Mouse (Mus musculus) small intestine, adult 2 months (tissue): ENCODE measurements around the gene Atrn. TPM values are rescaled to one million over a fixed set of nuclear protein-coding genes. Genes with fewer than 3 reads are reported as not detected.

Experiments used
- H3K27ac ChIP-seq: fragments of 200-500 bp; 2 replicates; pipeline ENCODE4 v1.5.1; 2012; ENCODE audit warnings: low read depth, low read length, control low read depth, inconsistent platforms; ENCODE audit not compliant: insufficient read depth
- H3K27me3 ChIP-seq: fragments of 200-500 bp; 2 replicates; pipeline ENCODE4 v1.6.1; 2012; ENCODE audit warnings: mild to moderate bottlenecking, moderate library complexity, low read length, inconsistent platforms; ENCODE audit not compliant: control insufficient read depth, insufficient read depth
- H3K36me3 ChIP-seq: fragments of 200-500 bp; 2 replicates; pipeline ENCODE4 v1.6.1; 2012; ENCODE audit warnings: mild to moderate bottlenecking, low read length, control low read depth, inconsistent platforms; ENCODE audit not compliant: control insufficient read depth, insufficient read depth
- H3K4me1 ChIP-seq: fragments of 200-500 bp; 2 replicates; pipeline ENCODE4 v1.6.1; 2012; ENCODE audit warnings: low read length, inconsistent platforms, mixed read lengths; ENCODE audit not compliant: control insufficient read depth, insufficient read depth, insufficient read length
- H3K4me3 ChIP-seq: fragments of 200-500 bp; 2 replicates; pipeline ENCODE4 v1.5.1; 2012; ENCODE audit warnings: low read depth, mild to moderate bottlenecking, control low read depth, inconsistent platforms, low read length, moderate library complexity
- CTCF ChIP-seq: fragments of 200-500 bp; IDR thresholded peaks from 2 replicates; pipeline ENCODE4 v1.5.1; 2012; ENCODE audit warnings: low read depth, mild to moderate bottlenecking, control low read depth, inconsistent platforms, low read length, moderate library complexity, mixed read lengths; ENCODE audit not compliant: insufficient replicate concordance, insufficient read length; ENCODE audit errors: extremely low read depth
- POLR2A ChIP-seq: fragments of 200-500 bp; IDR thresholded peaks from 2 replicates; pipeline ENCODE4 v1.6.1; 2012; ENCODE audit warnings: low read depth, mild to moderate bottlenecking, control low read depth, inconsistent platforms, low read length, moderate library complexity
- WGBS: fragments of 180-500 bp; shearing (Covaris S2); methylation state at CpG from one replicate; pipeline ENCODE4 v1.1.7; 2018; 5-methylcytosine and 5-hydroxymethylcytosine counted together
- polyA plus RNA-seq: library from polyadenylated mRNA; depleted of rRNA; stranded (reverse); fragments of >200 nt; gene quantifications from 2 replicates; pipeline ENCODE4 v1.2.3, GENCODE M21; 2012

Atrn gene
- polyA plus RNA-seq, 1 experiment: 7.2 TPM

DNA sequence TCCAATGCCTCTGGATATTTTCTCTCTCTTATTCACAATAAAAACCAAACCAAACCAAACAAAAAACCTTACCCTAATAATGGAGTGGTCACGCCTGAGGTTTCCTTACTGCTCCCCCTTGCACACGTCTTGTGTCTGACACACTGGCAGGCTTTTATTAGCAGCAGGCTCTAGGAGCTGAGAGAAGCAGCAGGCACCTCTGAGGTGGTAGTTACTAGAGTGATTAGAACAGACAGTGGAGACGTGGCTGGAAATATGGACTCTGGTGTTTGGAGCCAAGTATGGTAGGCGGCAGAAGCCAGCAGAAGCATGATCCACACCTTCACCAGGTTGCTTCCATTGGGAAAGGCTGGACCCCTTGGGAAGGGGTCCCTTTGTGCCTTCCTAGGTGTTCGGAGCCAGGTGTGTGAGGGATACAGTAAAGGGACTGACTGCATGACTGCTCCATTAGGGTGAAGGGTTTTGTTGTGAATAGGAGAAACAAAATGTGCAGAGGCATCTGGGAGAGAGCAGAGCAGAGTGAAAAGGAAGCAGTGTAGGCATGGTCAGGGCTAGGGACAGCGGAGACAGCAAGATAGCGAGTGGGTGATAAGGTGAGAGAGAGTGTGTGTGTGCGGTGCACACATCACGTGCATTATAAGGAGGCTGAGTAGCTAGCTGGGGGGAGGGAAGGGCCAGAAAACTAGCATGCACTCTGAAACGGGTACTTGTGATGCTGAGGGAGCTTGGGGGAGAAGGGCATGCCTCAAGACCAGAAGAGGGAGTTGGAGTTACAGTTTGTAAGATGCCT is 72.0 kb downstream of the Atrn start:
- Histone ChIP-seq H3K4me3 (no peak overlapping the region), H3K27ac (no peak overlapping the region), H3K36me3 (peaks cover 47% of the 10 kb centered on the region), H3K4me1 (no peaks in the 10 kb centered on the region), H3K27me3 (no peaks in the 10 kb centered on the region)
- no peak for TF ChIP-seq POLR2A
- TF ChIP-seq CTCF: no peak
- WGBS: 89% methylated on average over 10 of the region's 10 CpGs

DNA sequence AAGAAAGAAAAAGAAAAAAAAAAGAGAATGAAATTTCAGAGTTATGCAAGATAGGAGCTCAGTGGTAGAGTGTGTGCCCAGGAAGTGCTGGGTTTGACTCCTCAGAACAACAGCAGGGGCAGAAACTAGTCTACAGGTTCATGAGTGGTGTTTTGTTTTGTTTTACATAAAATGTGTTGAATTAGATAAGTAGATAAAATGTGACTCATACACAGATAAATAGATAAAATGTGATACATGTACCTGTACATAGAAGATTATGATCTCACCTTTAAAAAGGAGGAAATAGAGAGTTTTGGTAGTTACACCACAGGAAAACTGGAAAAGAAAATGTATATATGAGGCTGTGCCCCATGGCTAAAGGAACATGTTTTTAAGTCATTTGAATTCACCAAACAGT is 72.8 kb downstream of the Atrn start:
- no peak overlapping the region for H3K27ac ChIP-seq
- no peaks in the 10 kb centered on the region for H3K4me1 ChIP-seq
- no peaks in the 10 kb centered on the region for H3K27me3 ChIP-seq
- no peak for TF ChIP-seq POLR2A
- TF ChIP-seq CTCF: no peak
- no peak overlapping the region for H3K4me3 ChIP-seq
- peaks cover 42% of the 10 kb centered on the region for H3K36me3 ChIP-seq

- peaks cover 18% of the 10 kb centered on the region for H3K36me3 ChIP-seq
- H3K4me3 ChIP-seq: no peak overlapping the region
- no peaks in the 10 kb centered on the region for H3K4me1 ChIP-seq
- no peaks in the 10 kb centered on the region for H3K27me3 ChIP-seq
- H3K27ac ChIP-seq: no peak overlapping the region
- TF ChIP-seq CTCF: no peak
- no peak for TF ChIP-seq POLR2A
- WGBS: 95% methylated on average over 2 of the region's 2 CpGs
Observed at GRCm38 (mm10) chr2:130992818-130993217, 86.5 kb downstream of the Atrn start.

DNA sequence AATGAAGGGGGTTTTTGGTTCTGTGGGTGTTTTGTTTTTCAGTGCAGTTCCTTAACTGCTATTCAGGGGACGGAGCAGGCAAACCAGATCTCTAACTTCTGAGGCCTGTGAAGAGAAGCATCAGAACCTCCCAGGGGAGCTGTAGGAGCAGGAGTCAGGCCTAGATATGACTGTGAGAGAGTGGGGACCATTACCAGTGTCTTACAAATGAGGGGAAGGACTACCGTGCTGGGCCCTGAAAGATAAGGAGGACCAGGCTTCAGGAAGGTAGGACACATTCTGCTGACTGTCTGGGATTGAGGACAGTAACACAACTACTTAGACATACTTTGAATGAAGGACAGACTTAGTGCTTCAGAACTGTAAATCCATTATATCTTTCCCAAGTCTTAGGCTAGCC is 102.8 kb downstream of the Atrn start:
- Histone ChIP-seq H3K27me3 (no peaks in the 10 kb centered on the region), H3K4me3 (no peak overlapping the region), H3K27ac (no peak overlapping the region), H3K4me1 (0 out of 2 replicates have a peak, but pooled peaks cover 3% of the 10 kb centered on the region), H3K36me3 (peaks cover 40% of the 10 kb centered on the region)
- TF ChIP-seq CTCF (no peak), POLR2A (no peak)
- 76% methylated on average over 2 of the region's 2 CpGs for WGBS

DNA sequence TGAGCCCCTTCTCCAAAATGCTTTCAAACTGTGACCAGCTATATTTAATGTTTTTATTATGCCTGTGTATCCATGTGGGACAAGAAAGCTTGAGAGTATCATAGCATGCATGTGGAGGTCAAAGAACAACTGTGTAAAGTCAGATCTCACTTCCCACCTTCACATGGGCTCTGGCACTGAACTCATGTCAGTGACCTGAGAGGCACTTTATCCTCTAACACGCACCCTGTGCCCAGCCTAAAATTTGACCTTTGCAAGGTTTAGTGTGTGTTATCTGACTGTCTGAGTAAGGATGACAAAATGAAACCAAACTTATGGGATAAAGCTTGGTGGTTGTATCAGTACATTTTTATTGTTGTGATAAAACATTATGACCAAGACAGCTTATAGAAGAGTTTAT is 104.3 kb downstream of the Atrn start:
- WGBS: 33% methylated on average over 1 of the region's 1 CpGs
- Histone ChIP-seq H3K27ac (peak overlapping the region; percentile 64; the same call in 1 of the 2 replicates), H3K27me3 (no peaks in the 10 kb centered on the region), H3K4me3 (no peak overlapping the region), H3K36me3 (peaks cover 42% of the 10 kb centered on the region), H3K4me1 (0 out of 2 replicates have a peak, but pooled peaks cover 3% of the 10 kb centered on the region)
- no peak for TF ChIP-seq CTCF
- TF ChIP-seq POLR2A: no peak

DNA sequence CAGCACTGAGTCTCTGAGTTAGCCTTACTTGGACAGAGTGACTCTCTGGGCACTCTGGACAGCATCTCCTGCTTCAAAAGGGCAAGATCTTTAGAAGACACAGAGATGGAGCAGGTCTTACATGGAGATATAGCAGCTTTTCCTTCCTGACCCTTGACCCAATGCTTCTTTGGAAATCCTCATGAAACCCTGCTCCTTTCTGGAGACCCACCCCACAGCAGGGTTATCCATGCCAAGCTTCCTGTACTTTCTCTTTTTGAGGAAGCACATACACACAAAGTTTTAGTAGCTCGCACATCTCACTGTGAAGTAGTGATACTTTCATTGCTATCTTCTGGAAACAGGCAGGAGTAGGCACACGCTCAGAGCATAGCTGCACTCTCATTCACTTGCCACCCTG is 118.9 kb downstream of the Atrn start:
- 91% methylated on average over 2 of the region's 2 CpGs for WGBS
- TF ChIP-seq POLR2A (no peak), CTCF (no peak)
- no peaks in the 10 kb centered on the region; the same call in 1 of the 2 replicates for H3K4me1 ChIP-seq
- H3K27ac ChIP-seq: no peak overlapping the region
- H3K36me3 ChIP-seq: peaks cover 34% of the 10 kb centered on the region
- no peaks in the 10 kb centered on the region for H3K27me3 ChIP-seq
- H3K4me3 ChIP-seq: no peak overlapping the region

- 96% methylated on average over 3 of the region's 3 CpGs for WGBS
- no peaks in the 10 kb centered on the region; the same call in 1 of the 2 replicates for H3K4me1 ChIP-seq
- no peak overlapping the region for H3K4me3 ChIP-seq
- TF ChIP-seq POLR2A (no peak), CTCF (no peak)
- H3K27ac ChIP-seq: no peak overlapping the region
- peaks cover 23% of the 10 kb centered on the region for H3K36me3 ChIP-seq
- no peaks in the 10 kb centered on the region for H3K27me3 ChIP-seq
Observed at GRCm38 (mm10) chr2:131026941-131027340, 120.6 kb downstream of the Atrn start.

DNA sequence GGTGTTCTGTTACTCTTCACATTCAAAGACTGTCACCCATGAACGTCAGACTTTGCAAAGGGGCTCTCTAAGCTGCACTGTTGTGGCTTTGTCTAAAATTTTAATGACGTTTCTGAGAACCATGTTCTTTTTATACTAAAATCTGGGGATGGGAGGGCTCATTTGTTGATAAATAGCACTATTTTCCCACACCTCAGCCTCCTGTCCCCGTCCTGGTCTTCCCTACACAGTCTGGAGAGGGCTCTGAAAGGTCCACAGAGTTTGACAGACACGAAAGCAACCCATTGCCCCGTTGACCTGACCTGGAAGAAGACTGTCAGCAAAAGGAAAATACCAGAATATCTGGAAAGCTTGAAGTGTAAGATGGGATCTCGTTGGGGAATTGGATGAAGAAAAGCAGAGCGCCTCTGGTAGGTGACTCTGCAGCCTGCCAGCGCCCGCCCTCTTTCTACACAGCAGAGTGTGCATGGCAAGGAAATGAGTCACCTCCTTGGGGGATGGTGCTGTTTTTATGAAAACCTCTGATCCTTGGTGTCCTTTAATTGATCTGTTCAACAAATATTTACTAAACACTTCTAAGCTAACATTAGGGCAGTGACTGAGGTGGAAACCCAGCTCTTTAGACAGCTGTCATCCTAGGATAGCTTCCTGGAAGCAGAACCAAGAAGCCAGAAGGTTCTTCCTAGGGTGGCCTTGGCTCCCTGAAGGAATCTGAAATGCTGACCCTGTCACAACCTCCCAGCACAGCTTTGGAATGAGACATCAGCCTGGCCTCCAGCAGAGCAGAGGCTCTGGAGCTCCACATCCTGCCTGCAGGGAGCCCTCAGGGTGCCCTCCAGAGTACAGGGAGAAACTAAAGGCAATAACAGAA is 123.0 kb downstream of the Atrn start:
- H3K36me3 ChIP-seq: peaks cover 16% of the 10 kb centered on the region
- WGBS: 63% methylated on average over 9 of the region's 9 CpGs
- H3K4me3 ChIP-seq: no peak overlapping the region
- TF ChIP-seq POLR2A: no peak
- TF ChIP-seq CTCF: no peak
- no peak overlapping the region for H3K27ac ChIP-seq
- H3K4me1 ChIP-seq: no peaks in the 10 kb centered on the region; the same call in 1 of the 2 replicates
- H3K27me3 ChIP-seq: no peaks in the 10 kb centered on the region
